Mouse (Mus musculus) ES-E14 (cell line): Measurements from ENCODE around the gene Txndc12. TPM values are rescaled to one million over a fixed set of nuclear protein-coding genes. Genes with fewer than 3 reads are reported as not detected.
A peak's percentile ranks its signal among the peaks of the same experiment; 100 is the strongest.

Experiments used
- DNase-seq: peaks from one replicate; pipeline ENCODE4 v3.0.0-alpha.2; 2013; ENCODE audit warnings: low read depth, low spot score
- H3K27ac ChIP-seq: 2 replicates; pipeline ENCODE4 v1.5.1; 2012; ENCODE audit warnings: low read depth, mild to moderate bottlenecking, low read length, moderate library complexity, mixed read lengths; ENCODE audit not compliant: poor library complexity, insufficient read depth, severe bottlenecking
- H3K36me3 ChIP-seq: 2 replicates; pipeline ENCODE4 v1.6.1; 2012; ENCODE audit warnings: mild to moderate bottlenecking, low read length, moderate library complexity, mixed read lengths; ENCODE audit not compliant: control insufficient read depth, poor library complexity, insufficient read depth, severe bottlenecking
- H3K4me1 ChIP-seq, 2 experiments: fragments of 150-350 bp in 1 of 2; sonication (generic) in 1 of 2; 2 replicates each; pipeline ENCODE4 v1.6.1; 2012; ENCODE audit warnings: low read length in 2 of 2, mild to moderate bottlenecking in 1 of 2, mixed read lengths in 1 of 2; ENCODE audit not compliant: control insufficient read depth in 2 of 2, insufficient read depth in 2 of 2, poor library complexity in 1 of 2
- H3K4me3 ChIP-seq, 2 experiments: fragments of 150-350 bp in 1 of 2; sonication (generic) in 1 of 2; 2 replicates each; pipeline ENCODE4 v1.5.1; 2012; ENCODE audit warnings: low read length in 2 of 2, low read depth in 1 of 2, mild to moderate bottlenecking in 1 of 2, mixed read lengths in 1 of 2; ENCODE audit not compliant: insufficient read depth in 1 of 2, poor library complexity in 1 of 2, severe bottlenecking in 1 of 2
- H3K9ac ChIP-seq: 2 replicates; pipeline ENCODE4 v1.6.1; 2012; ENCODE audit warnings: low read depth, mild to moderate bottlenecking, low read length, mixed read lengths; ENCODE audit not compliant: poor library complexity, insufficient read depth, severe bottlenecking
- H3K9me3 ChIP-seq: fragments of 150-350 bp; sonication (generic); 2 replicates; pipeline ENCODE4 v1.6.1; 2012; ENCODE audit warnings: low read depth, mild to moderate bottlenecking, low read length; ENCODE audit not compliant: control insufficient read depth, insufficient read depth
- CHD2 ChIP-seq: IDR thresholded peaks from 2 replicates; pipeline ENCODE4 v1.6.1; 2014; ENCODE audit warnings: mild to moderate bottlenecking, low read depth, low read length, inconsistent platforms
- HCFC1 ChIP-seq: IDR thresholded peaks from 2 replicates; pipeline ENCODE4 v1.6.1; 2012; ENCODE audit warnings: low read length, inconsistent platforms, borderline replicate concordance; ENCODE audit not compliant: insufficient read depth
- MAFK ChIP-seq: IDR thresholded peaks from 2 replicates; pipeline ENCODE4 v1.6.1; 2014; ENCODE audit warnings: mild to moderate bottlenecking, low read depth, low read length, inconsistent platforms; ENCODE audit not compliant: insufficient read depth
- ZC3H11A ChIP-seq: IDR thresholded peaks from 2 replicates; pipeline ENCODE4 v1.6.1; 2012; ENCODE audit warnings: low read depth, mild to moderate bottlenecking, inconsistent platforms, low read length, borderline replicate concordance
- ZNF384 ChIP-seq: IDR thresholded peaks from 2 replicates; pipeline ENCODE4 v1.6.1; 2012; ENCODE audit warnings: low read depth, low read length, inconsistent platforms
- in situ Hi-C, 2 experiments: fragments of 600-800 bp; cut with MboI; formaldehyde crosslinking; loops; one replicate each; pipeline ENCODE4 v1.15.1; 2025; ENCODE audit warnings: low sequenced_read_pairs in 2 of 2, inconsistent platforms in 1 of 2; ENCODE audit not compliant: unreplicated experiment in 2 of 2
- total RNA-seq: library from RNA; depleted of rRNA; stranded (reverse); fragments of 300-350 nt; gene quantifications from 2 replicates; pipeline ENCODE4 v1.2.3, GENCODE M21; 2012

Txndc12 gene
- total RNA-seq, 1 experiment = 65.1 TPM

DNA sequence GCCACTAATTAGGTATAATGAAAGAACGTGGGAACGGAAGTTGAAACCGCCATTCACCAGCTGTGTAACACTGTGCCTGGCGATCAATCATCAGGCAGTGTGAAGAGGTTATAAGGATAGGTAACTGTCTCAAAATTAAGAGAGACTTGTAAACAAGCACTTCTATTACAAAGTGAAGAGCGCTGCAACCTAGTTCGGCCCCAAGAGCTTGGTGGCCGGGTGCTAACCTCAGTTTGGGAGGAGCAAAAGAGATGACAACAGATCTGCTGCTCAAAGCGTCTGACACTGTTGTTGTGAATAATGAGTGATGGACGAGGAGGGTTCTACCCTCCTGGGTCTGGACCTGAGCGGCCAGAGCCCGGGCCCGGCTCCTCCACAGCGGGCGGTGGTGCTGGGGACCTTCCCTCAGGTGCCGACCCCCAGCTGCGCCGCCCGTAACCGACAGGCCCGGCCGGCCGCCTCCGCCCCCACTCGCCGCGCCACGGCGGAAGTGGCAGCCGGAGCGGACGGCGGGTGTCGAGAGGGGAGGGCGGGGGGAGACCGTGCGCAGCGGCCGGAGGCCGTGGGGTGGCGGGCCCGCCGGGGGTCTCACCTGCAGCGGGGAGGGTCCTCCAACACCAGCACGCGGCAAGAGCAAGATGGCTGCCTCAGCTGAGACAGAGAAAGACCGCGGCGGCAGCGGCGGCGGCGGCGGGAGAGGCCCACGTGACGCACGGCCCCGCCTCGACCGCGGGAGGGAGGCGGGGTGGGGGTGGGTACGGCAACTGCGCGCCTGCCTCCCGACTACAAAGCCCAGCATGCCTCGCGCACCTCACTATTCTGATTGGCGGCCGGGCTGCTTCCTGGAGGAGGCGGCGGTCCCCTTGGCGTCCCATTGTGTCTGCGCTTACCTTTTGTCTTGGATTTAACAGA is 1.2 kb upstream of the Txndc12 start, which contains the start of gene Btf3l4:
Gene Btf3l4, minus strand, starts transcription at position 699 of the 912 bp plus-strand sequence.
- in situ Hi-C loops = no loop called here
- TF ChIP-seq MAFK = no peak
- TF ChIP-seq ZNF384 = no peak
- TF ChIP-seq HCFC1 = peak; percentile 85
- TF ChIP-seq CHD2 = peak; percentile 16; the same call in 1 of the 2 replicates

GRCm38 (mm10) chr4:108833828-108834114 is 630 bp upstream of the Txndc12 start:
- Histone ChIP-seq H3K4me1 (peaks cover 0 to 8% of the 10 kb centered on the region in 2 experiments; a peak in 1 of 4 replicates), H3K9ac (peak overlapping the region; percentile 79), H3K4me3 (peak overlapping the region; percentile 94), H3K9me3 (no peaks in the 10 kb centered on the region), H3K27ac (peak overlapping the region; percentile 91), H3K36me3 (no peaks in the 10 kb centered on the region)
- DNase-seq = no peak
- in situ Hi-C loops = no loop called here
- TF ChIP-seq CHD2 (0 out of 2 replicates have a peak, but pooled peaks have one; percentile 1), ZC3H11A (no peak), MAFK (no peak)

More for the DNA sequence above, 1.2 kb upstream of the Txndc12 start, which contains the start of gene Btf3l4:
- peak within 1 kb of the TSS; percentile 94 for H3K9ac ChIP-seq
- peaks cover 0 to 8% of the 10 kb centered on the region in 2 experiments; a peak in 1 of 4 replicates for H3K4me1 ChIP-seq
- peak; percentile 87 for DNase-seq
- no peaks in the 10 kb centered on the region for H3K36me3 ChIP-seq
- H3K27ac ChIP-seq = peak within 1 kb of the TSS; percentile 94
- H3K9me3 ChIP-seq = no peaks in the 10 kb centered on the region
- H3K4me3 ChIP-seq = peak within 1 kb of the TSS; percentile 94 to 97

DNA sequence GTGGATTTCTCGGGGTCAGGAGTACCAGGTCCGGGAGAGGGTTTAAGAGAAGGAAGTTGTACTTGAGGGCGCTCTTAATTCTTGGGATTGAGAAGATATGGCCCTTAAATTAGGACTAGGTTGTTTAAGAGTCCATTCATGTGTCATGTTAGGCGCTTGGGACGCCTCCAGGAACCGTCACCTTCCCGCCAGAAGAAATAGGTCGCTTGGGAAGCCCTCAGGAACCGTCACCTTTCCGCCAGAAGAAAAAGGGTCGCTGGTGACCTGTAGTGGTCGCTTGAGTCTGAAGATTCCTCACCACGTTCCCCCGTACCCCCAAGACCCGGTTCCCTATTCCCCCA is 540 bp downstream of the Txndc12 start:
- in situ Hi-C loops = no loop called here
- H3K36me3 ChIP-seq = no peaks in the 10 kb centered on the region

DNA sequence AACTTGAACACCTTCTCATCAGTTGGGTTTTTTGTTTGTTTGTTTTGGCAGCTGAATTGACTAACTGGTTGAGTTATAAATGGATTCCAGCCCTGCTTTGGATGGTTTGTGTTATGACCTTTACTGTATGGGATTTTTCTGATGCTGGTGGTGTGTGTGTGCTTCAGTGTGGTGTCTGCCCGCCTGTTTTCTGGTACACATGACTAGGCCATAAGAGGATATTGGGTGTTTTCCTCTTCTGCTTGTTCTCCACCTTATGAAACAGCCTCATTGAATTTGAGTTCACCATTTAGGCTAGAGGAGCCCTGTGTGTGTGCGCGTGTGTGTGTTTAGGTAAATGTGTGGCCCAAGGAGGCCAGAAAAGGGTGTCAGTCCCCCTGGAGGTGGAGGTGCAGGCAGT is 1.1 kb downstream of the Txndc12 start:
- Histone ChIP-seq H3K9ac (peak overlapping the region; percentile 53; the same call in 1 of the 2 replicates), H3K4me1 (peaks cover 0 to 8% of the 10 kb centered on the region in 2 experiments; a peak in 1 of 4 replicates), H3K27ac (no peak overlapping the region), H3K4me3 (peak overlapping the region; percentile 94), H3K36me3 (no peaks in the 10 kb centered on the region), H3K9me3 (no peaks in the 10 kb centered on the region)
- TF ChIP-seq HCFC1 = no peak
- TF ChIP-seq ZC3H11A = no peak
- TF ChIP-seq CHD2 = no peak
- TF ChIP-seq ZNF384 = no peak
- no peak for TF ChIP-seq MAFK
- in situ Hi-C loops = no loop called here
- no peak for DNase-seq

More for the DNA sequence above, 540 bp downstream of the Txndc12 start:
- H3K4me1 ChIP-seq = peaks cover 0 to 8% of the 10 kb centered on the region in 2 experiments; a peak in 1 of 4 replicates
- H3K27ac ChIP-seq = peak overlapping the region; percentile 62
- peak overlapping the region; percentile 82 for H3K9ac ChIP-seq
- H3K9me3 ChIP-seq = no peaks in the 10 kb centered on the region
- TF ChIP-seq HCFC1 (no peak), CHD2 (no peak), MAFK (no peak), ZC3H11A (no peak), ZNF384 (no peak)
- H3K4me3 ChIP-seq = peak overlapping the region; percentile 94
- no peak for DNase-seq
